Mouse (Mus musculus) embryonic facial prominence, embryonic 14.5 days (tissue): Measurements from ENCODE around the gene Man2a2. TPM values are rescaled to one million over a fixed set of nuclear protein-coding genes. Genes with fewer than 3 reads are reported as not detected.

Source experiments
- ATAC-seq: fragments of 200-750 bp; cut with Nextera tagmentation; 2 replicates; pipeline ENCODE4 v1.8.0; 2017; ENCODE audit warnings: low read depth, moderate number of reproducible peaks, moderate TSS enrichment
- DNase-seq: peaks from one replicate; pipeline ENCODE4 v3.0.0-alpha.2; 2015; ENCODE audit warnings: low spot score
- H3K27ac ChIP-seq: fragments of 300-500 bp; sonication (generic); replicated peaks from 2 replicates; pipeline ENCODE4 v1.5.1; 2014; ENCODE audit warnings: low read depth, mild to moderate bottlenecking, low read length, moderate library complexity
- H3K27me3 ChIP-seq: fragments of 300-500 bp; sonication (generic); replicated peaks from 2 replicates; pipeline ENCODE4 v1.6.1; 2014; ENCODE audit warnings: low read length; ENCODE audit not compliant: control insufficient read depth, insufficient read depth
- H3K36me3 ChIP-seq: fragments of 300-500 bp; sonication (generic); 2 replicates; pipeline ENCODE4 v1.6.1; 2014; ENCODE audit warnings: low read length, mixed read lengths; ENCODE audit not compliant: control insufficient read depth, insufficient read depth
- H3K4me1 ChIP-seq: fragments of 300-500 bp; sonication (generic); 2 replicates; pipeline ENCODE4 v1.6.1; 2014; ENCODE audit warnings: antibody characterized with exemption, low read length; ENCODE audit not compliant: control insufficient read depth, insufficient read depth
- H3K4me2 ChIP-seq: fragments of 300-500 bp; sonication (generic); 2 replicates; pipeline ENCODE4 v1.6.1; 2014; ENCODE audit warnings: low read depth, mild to moderate bottlenecking, low read length, moderate library complexity, mixed read lengths
- H3K4me3 ChIP-seq: fragments of 300-500 bp; sonication (generic); 2 replicates; pipeline ENCODE4 v1.5.1; 2014; ENCODE audit warnings: low read depth, mild to moderate bottlenecking, low read length
- H3K9ac ChIP-seq: fragments of 300-500 bp; sonication (generic); 2 replicates; pipeline ENCODE4 v1.6.1; 2014; ENCODE audit warnings: low read depth, mild to moderate bottlenecking, low read length, moderate library complexity, mixed read lengths
- H3K9me3 ChIP-seq: fragments of 300-500 bp; sonication (generic); 2 replicates; pipeline ENCODE4 v1.6.1; 2016; ENCODE audit warnings: low read length; ENCODE audit not compliant: control insufficient read depth
- WGBS: fragments of 180-500 bp; shearing (Covaris S2); extraction: QIAGEN DNeasy Blood & Tissue Kit; methylation state at CpG from one replicate; pipeline ENCODE4 v1.1.7; 2014; 5-methylcytosine and 5-hydroxymethylcytosine counted together
- polyA plus RNA-seq: library from polyadenylated mRNA; unstranded; fragments of >200 nt; fragmentation: Nextera tagmentation; extraction: Ambion mirVana; gene quantifications from 2 replicates; pipeline ENCODE4 v1.2.1, GENCODE M21; 2014

The Man2a2 gene
- polyA plus RNA-seq, 1 experiment from 2014 or later = 15.7 TPM

- WGBS = 79% methylated on average over 7 of the region's 7 CpGs
- Histone ChIP-seq H3K36me3 (peaks cover 9% of the 10 kb centered on the region), H3K9ac (no peak overlapping the region), H3K27me3 (no peaks in the 10 kb centered on the region), H3K4me1 (peaks cover 21% of the 10 kb centered on the region), H3K9me3 (no peaks in the 10 kb centered on the region), H3K4me3 (no peak overlapping the region), H3K27ac (no peak overlapping the region), H3K4me2 (no peak overlapping the region)
- DNase-seq = peak; percentile 53
- ATAC-seq = no peak
These were observed 29.4 kb downstream of the Man2a2 start for GRCm38 (mm10) chr7:80341793-80342192.

DNA sequence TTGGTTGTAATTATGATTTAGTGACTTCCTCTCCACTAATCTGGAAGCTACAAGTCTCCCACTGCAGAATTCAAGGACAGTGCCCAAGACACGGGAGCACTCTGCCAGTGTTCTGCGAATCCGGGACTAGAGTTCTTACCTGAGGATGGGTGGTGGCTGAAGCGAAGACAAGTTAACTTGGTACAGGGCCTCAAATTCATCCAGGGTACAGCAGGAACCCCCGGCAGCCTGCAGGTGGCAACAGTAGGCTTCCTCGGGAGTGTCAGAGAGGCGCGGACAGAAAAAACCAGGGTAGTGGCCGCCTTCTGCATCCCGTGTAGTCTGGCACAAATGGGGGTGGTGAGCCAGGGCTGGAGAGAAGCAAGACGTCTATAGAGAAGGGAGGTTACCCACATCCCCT, 30.4 kb downstream of the Man2a2 start, which contains the start of gene Unc45a:
Gene Unc45a, minus strand, starts transcription at position 213 of the 400 bp plus-strand sequence.
- ATAC-seq = peak; percentile 66
- Histone ChIP-seq H3K27ac (peak within 1 kb of the TSS; percentile 87), H3K9ac (peak within 1 kb of the TSS; percentile 76), H3K36me3 (peaks cover 19% of the 10 kb centered on the region), H3K27me3 (no peaks in the 10 kb centered on the region), H3K9me3 (no peaks in the 10 kb centered on the region), H3K4me1 (peaks cover 21% of the 10 kb centered on the region), H3K4me2 (peak within 1 kb of the TSS; percentile 77), H3K4me3 (peak within 1 kb of the TSS; percentile 65)
- 3% methylated on average over 11 of the region's 11 CpGs for WGBS
- peak; percentile 87 for DNase-seq

GRCm38 (mm10) chr7:80339793-80340628, 31.2 kb downstream of the Man2a2 start:
- DNase-seq = peak; percentile 99
- H3K27ac ChIP-seq = peak overlapping the region; percentile 87
- H3K4me2 ChIP-seq = peak overlapping the region; percentile 77
- H3K36me3 ChIP-seq = peaks cover 27% of the 10 kb centered on the region
- under 1% methylated on average over 38 of the region's 45 CpGs for WGBS
- H3K9ac ChIP-seq = peak overlapping the region; percentile 76
- no peaks in the 10 kb centered on the region for H3K9me3 ChIP-seq
- peak; percentile 98 for ATAC-seq
- H3K4me1 ChIP-seq = peaks cover 21% of the 10 kb centered on the region
- H3K4me3 ChIP-seq = peak overlapping the region; percentile 65
- H3K27me3 ChIP-seq = no peaks in the 10 kb centered on the region

- peak overlapping the region; percentile 77 for H3K4me2 ChIP-seq
- H3K27me3 ChIP-seq = no peaks in the 10 kb centered on the region
- WGBS = 6% methylated on average over 12 of the region's 17 CpGs
- peaks cover 21% of the 10 kb centered on the region for H3K4me1 ChIP-seq
- no peaks in the 10 kb centered on the region for H3K9me3 ChIP-seq
- ATAC-seq (no peak), DNase-seq (peak; percentile 52)
- H3K9ac ChIP-seq = peak overlapping the region; percentile 76
- peak overlapping the region; percentile 67; the same call in 1 of the 2 replicates for H3K27ac ChIP-seq
- peak overlapping the region; percentile 65 for H3K4me3 ChIP-seq
- H3K36me3 ChIP-seq = peaks cover 33% of the 10 kb centered on the region
These were observed 31.8 kb downstream of the Man2a2 start for GRCm38 (mm10) chr7:80339371-80339770.

DNA sequence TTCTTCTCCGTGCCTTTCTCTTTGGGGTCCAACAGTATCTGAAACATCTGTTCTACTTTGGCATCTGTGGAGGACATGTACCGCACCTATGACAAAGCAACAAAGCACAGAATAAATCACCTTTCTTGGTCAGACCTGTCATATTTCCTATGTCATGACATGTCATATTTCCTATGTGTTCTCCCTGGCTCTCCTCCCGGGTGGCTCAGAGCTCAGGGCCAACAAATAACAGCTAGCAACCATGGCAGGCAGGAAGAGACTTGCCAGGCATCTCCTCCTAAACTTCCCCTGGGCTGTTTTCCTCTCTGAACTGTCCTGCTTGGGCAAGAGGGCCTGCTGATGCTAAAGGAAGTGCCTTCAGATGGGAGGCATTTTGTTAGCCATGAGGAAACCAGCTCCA, 34.2 kb downstream of the Man2a2 start:
- H3K27ac ChIP-seq = no peak overlapping the region
- 88% methylated on average over 3 of the region's 3 CpGs for WGBS
- H3K27me3 ChIP-seq = no peaks in the 10 kb centered on the region
- H3K36me3 ChIP-seq = peaks cover 58% of the 10 kb centered on the region
- ATAC-seq = no peak
- no peak overlapping the region for H3K4me3 ChIP-seq
- DNase-seq = no peak
- H3K9me3 ChIP-seq = peaks cover 6% of the 10 kb centered on the region; the same call in 1 of the 2 replicates
- peaks cover 15% of the 10 kb centered on the region for H3K4me1 ChIP-seq
- no peak overlapping the region for H3K4me2 ChIP-seq
- no peak overlapping the region for H3K9ac ChIP-seq

- H3K27me3 ChIP-seq = no peaks in the 10 kb centered on the region
- H3K36me3 ChIP-seq = peaks cover 78% of the 10 kb centered on the region
- 97% methylated on average over 4 of the region's 4 CpGs for WGBS
- peaks cover 10% of the 10 kb centered on the region for H3K4me1 ChIP-seq
- no peak overlapping the region for H3K4me3 ChIP-seq
- H3K27ac ChIP-seq = no peak overlapping the region
- ATAC-seq (no peak), DNase-seq (no peak)
- peaks cover 6% of the 10 kb centered on the region; the same call in 1 of the 2 replicates for H3K9me3 ChIP-seq
- H3K9ac ChIP-seq = no peak overlapping the region
- no peak overlapping the region for H3K4me2 ChIP-seq
These were observed 36.3 kb downstream of the Man2a2 start for GRCm38 (mm10) chr7:80334848-80335247.

- DNase-seq = no peak
- Histone ChIP-seq H3K27me3 (no peaks in the 10 kb centered on the region), H3K4me3 (no peak overlapping the region), H3K9ac (no peak overlapping the region), H3K36me3 (peaks cover 100% of the 10 kb centered on the region), H3K9me3 (peaks cover 6% of the 10 kb centered on the region; the same call in 1 of the 2 replicates), H3K4me1 (no peaks in the 10 kb centered on the region), H3K27ac (no peak overlapping the region), H3K4me2 (no peak overlapping the region)
- WGBS = 98% methylated on average over 19 of the region's 19 CpGs
- ATAC-seq = no peak
These were observed 39.7 kb downstream of the Man2a2 start for GRCm38 (mm10) chr7:80331433-80331832.

- Histone ChIP-seq H3K4me3 (no peak overlapping the region), H3K36me3 (peaks cover 100% of the 10 kb centered on the region)
- no peak for ATAC-seq
These were observed 40.9 kb downstream of the Man2a2 start for GRCm38 (mm10) chr7:80330278-80330677.

More at GRCm38 (mm10) chr7:80330278-80330677, 40.9 kb downstream of the Man2a2 start:
- 90% methylated on average over 8 of the region's 8 CpGs for WGBS
- Histone ChIP-seq H3K27ac (no peak overlapping the region), H3K9ac (no peak overlapping the region), H3K4me1 (no peaks in the 10 kb centered on the region), H3K27me3 (no peaks in the 10 kb centered on the region), H3K4me2 (no peak overlapping the region), H3K9me3 (peaks cover 6% of the 10 kb centered on the region; the same call in 1 of the 2 replicates)
- no peak for DNase-seq
